Mouse (Mus musculus): ENCODE results near the gene D930048N14Rik. TPM values are rescaled to one million over a fixed set of nuclear protein-coding genes. Genes with fewer than 3 reads are reported as not detected.

The D930048N14Rik gene
- total RNA-seq (2012; rRNA removed), result 4.1 and 12.2 TPM in 2 replicates

DNA sequence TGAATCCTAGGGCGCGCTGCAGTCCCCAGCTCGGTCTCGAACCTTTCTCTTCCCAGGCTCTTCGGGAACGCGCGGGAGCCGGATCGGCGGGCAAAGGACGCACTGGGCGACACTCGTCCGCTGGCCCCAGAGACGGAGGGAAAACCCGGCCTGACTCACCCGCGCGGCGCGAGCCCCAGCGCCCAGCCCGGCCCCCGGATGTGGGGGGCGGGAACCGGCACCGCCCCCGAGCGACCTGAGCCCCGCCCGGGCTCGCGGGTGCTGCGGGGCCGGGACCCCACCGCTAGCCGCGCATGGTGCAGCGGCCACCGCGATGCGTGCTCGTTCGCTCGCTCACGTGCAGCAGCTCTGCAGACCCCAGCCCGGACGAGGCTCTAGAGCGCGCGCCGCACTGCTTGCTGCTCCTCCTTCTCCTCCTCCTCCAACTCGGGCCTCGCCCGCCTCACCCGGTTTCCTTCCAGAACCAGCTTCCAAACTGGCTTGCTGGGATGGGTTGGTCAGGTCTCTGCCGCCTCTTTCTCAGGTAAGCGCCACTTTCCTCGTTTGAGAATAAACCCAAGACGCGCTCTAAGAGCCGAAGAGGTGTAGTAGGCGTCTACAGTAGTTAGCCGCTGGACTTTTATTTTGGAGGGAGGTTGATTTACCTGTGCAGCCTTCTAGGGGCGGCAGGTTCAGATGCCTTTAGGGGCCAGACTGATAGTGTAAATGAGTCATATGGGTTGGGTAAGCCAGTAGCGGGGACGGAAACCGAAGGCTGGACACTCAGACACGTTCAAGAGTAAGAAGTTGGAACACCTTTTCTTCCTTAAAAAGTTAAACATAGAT is at the start of gene D930048N14Rik, which contains the start of gene N4bp3:
TSS of gene D930048N14Rik (plus strand) at position 264 of the 825 bp plus-strand sequence.
TSS of gene N4bp3 (minus strand) at position 152 of the 825 bp plus-strand sequence.
- H3K4me3 ChIP-seq (ENCODE audit: insufficient read depth in 1 of 2, low read depth in 1 of 2, low read length in 2 of 2, poor library complexity in 1 of 2, severe bottlenecking in 1 of 2), result peak within 1 kb of the TSS; percentile 77 to 83
- in situ Hi-C loops (cut with MboI; ENCODE audit: low sequenced_read_pairs in 2 of 2, unreplicated experiment in 2 of 2), result no loop called here
- no peak for DNase-seq (ENCODE audit: low read depth, low spot score)
- H3K9ac ChIP-seq (ENCODE audit: insufficient read depth, low read depth, low read length, poor library complexity, severe bottlenecking), result peak within 1 kb of the TSS; percentile 80
- H3K9me3 ChIP-seq (ENCODE audit: control insufficient read depth, insufficient read depth, low read depth, low read length), result no peaks in the 10 kb centered on the region
- TF ChIP-seq HCFC1 (IDR thresholded peaks at IDR 0.05; ENCODE audit: borderline replicate concordance, insufficient read depth, low read length) (no peak), ZC3H11A (IDR thresholded peaks at IDR 0.05; ENCODE audit: borderline replicate concordance, low read depth, low read length) (no peak), MAFK (IDR thresholded peaks at IDR 0.05; ENCODE audit: insufficient read depth, low read depth, low read length) (no peak), CHD2 (IDR thresholded peaks at IDR 0.05; ENCODE audit: low read depth, low read length) (no peak), ZNF384 (IDR thresholded peaks at IDR 0.05; ENCODE audit: low read depth, low read length) (no peak)
- peaks cover 9 to 25% of the 10 kb centered on the region in 2 experiments for H3K4me1 ChIP-seq (ENCODE audit: control insufficient read depth in 2 of 2, insufficient read depth in 2 of 2, low read length in 2 of 2, poor library complexity in 1 of 2)
- H3K27ac ChIP-seq (ENCODE audit: insufficient read depth, low read depth, low read length, poor library complexity, severe bottlenecking), result peak within 1 kb of the TSS; percentile 37; the same call in 1 of the 2 replicates
- peaks cover 21% of the 10 kb centered on the region for H3K36me3 ChIP-seq (ENCODE audit: control insufficient read depth, insufficient read depth, low read length, poor library complexity, severe bottlenecking)

DNA sequence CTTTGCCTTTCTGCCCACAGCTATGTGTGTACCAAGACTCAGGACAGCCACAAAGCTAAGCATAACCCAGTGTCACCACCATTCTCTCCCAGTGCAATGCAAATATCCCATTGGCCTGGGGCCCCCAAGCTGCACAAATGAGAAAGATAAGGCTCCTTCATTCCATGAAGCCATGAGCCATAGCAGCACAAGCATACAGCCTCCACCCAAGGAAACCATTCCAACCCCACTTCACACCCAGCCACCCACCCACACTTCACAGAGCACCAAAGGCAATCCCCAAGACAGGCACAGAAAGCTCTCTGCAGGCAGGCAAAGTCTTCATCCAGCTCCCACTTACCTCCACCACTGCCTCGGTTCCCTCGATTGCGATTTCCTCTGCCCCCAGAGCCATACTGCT is 48.5 kb upstream of the D930048N14Rik start:
- DNase-seq (ENCODE audit: low read depth, low spot score), result no peak
- Histone ChIP-seq H3K9me3 (ENCODE audit: control insufficient read depth, insufficient read depth, low read depth, low read length) (no peaks in the 10 kb centered on the region), H3K4me3 (ENCODE audit: insufficient read depth in 1 of 2, low read depth in 1 of 2, low read length in 2 of 2, poor library complexity in 1 of 2, severe bottlenecking in 1 of 2) (peak overlapping the region in 1 of 2 experiments; percentile 7; a peak in 1 of 4 replicates), H3K27ac (ENCODE audit: insufficient read depth, low read depth, low read length, poor library complexity, severe bottlenecking) (0 out of 2 replicates have a peak overlapping the region, but pooled peaks have one; percentile 32), H3K4me1 (ENCODE audit: control insufficient read depth in 2 of 2, insufficient read depth in 2 of 2, low read length in 2 of 2, poor library complexity in 1 of 2) (peaks cover 2 to 4% of the 10 kb centered on the region in 2 experiments; a peak in 1 of 4 replicates), H3K36me3 (ENCODE audit: control insufficient read depth, insufficient read depth, low read length, poor library complexity, severe bottlenecking) (peaks cover 83% of the 10 kb centered on the region), H3K9ac (ENCODE audit: insufficient read depth, low read depth, low read length, poor library complexity, severe bottlenecking) (no peak overlapping the region)
- in situ Hi-C loops (cut with MboI; ENCODE audit: low sequenced_read_pairs in 2 of 2, unreplicated experiment in 2 of 2), result no loop called here
- TF ChIP-seq HCFC1 (IDR thresholded peaks at IDR 0.05; ENCODE audit: borderline replicate concordance, insufficient read depth, low read length) (no peak), MAFK (IDR thresholded peaks at IDR 0.05; ENCODE audit: insufficient read depth, low read depth, low read length) (no peak), ZNF384 (IDR thresholded peaks at IDR 0.05; ENCODE audit: low read depth, low read length) (no peak), CHD2 (IDR thresholded peaks at IDR 0.05; ENCODE audit: low read depth, low read length) (no peak), ZC3H11A (IDR thresholded peaks at IDR 0.05; ENCODE audit: borderline replicate concordance, low read depth, low read length) (no peak)

DNA sequence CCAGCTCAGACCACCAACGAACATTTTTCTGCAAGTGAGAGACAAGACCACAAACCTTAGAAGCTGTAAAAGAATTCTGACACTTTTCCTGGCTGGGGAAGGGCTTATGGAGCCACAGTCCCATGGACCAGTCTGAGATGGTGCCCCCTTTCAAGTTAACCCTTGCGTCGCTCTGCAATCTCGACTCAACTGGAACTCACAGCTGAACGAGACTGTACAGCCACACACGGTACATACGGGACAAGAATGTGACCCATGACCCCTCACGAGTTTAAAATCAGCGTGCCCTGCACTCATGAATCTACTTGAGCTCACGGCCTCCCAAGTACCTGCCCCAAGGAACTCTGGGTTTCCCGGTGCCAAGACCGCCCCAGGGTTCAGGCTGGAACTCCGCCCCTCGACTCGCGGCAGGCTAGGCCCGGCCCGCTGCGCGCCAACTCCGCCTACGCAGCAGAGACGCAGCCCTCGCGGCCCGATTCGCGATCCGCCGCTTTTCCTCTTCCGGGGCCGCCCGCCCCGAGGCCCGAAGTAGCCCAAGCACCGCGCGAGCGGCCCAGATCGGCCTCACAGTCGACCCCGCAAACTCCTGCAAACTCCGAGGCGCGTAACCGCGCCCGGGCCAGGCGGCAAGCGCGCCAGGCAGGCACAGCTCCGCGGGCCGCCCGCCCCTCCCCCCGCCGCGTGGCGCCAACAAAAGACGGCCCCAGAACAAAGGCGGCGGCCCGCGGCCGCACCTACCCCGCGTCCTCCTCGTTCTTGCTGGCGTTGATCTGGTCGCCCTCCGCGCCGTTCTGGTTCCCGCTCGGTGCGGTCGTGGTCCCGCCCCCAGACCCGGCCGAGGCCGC is 44.9 kb upstream of the D930048N14Rik start:
- Histone ChIP-seq H3K9me3 (ENCODE audit: control insufficient read depth, insufficient read depth, low read depth, low read length) (no peaks in the 10 kb centered on the region), H3K27ac (ENCODE audit: insufficient read depth, low read depth, low read length, poor library complexity, severe bottlenecking) (peak overlapping the region; percentile 89), H3K36me3 (ENCODE audit: control insufficient read depth, insufficient read depth, low read length, poor library complexity, severe bottlenecking) (peaks cover 50% of the 10 kb centered on the region), H3K9ac (ENCODE audit: insufficient read depth, low read depth, low read length, poor library complexity, severe bottlenecking) (peak overlapping the region; percentile 98), H3K4me3 (ENCODE audit: insufficient read depth in 1 of 2, low read depth in 1 of 2, low read length in 2 of 2, poor library complexity in 1 of 2, severe bottlenecking in 1 of 2) (peak overlapping the region; percentile 70 to 94), H3K4me1 (ENCODE audit: control insufficient read depth in 2 of 2, insufficient read depth in 2 of 2, low read length in 2 of 2, poor library complexity in 1 of 2) (peaks cover 4 to 7% of the 10 kb centered on the region in 2 experiments; a peak in 2 of 4 replicates)
- TF ChIP-seq CHD2 (IDR thresholded peaks at IDR 0.05; ENCODE audit: low read depth, low read length) (no peak), ZNF384 (IDR thresholded peaks at IDR 0.05; ENCODE audit: low read depth, low read length) (no peak), HCFC1 (IDR thresholded peaks at IDR 0.05; ENCODE audit: borderline replicate concordance, insufficient read depth, low read length) (peak; percentile 54), ZC3H11A (IDR thresholded peaks at IDR 0.05; ENCODE audit: borderline replicate concordance, low read depth, low read length) (no peak), MAFK (IDR thresholded peaks at IDR 0.05; ENCODE audit: insufficient read depth, low read depth, low read length) (no peak)
- in situ Hi-C loops (cut with MboI; ENCODE audit: low sequenced_read_pairs in 2 of 2, unreplicated experiment in 2 of 2), result no loop called here
- DNase-seq (ENCODE audit: low read depth, low spot score), result peak; percentile 69

DNA sequence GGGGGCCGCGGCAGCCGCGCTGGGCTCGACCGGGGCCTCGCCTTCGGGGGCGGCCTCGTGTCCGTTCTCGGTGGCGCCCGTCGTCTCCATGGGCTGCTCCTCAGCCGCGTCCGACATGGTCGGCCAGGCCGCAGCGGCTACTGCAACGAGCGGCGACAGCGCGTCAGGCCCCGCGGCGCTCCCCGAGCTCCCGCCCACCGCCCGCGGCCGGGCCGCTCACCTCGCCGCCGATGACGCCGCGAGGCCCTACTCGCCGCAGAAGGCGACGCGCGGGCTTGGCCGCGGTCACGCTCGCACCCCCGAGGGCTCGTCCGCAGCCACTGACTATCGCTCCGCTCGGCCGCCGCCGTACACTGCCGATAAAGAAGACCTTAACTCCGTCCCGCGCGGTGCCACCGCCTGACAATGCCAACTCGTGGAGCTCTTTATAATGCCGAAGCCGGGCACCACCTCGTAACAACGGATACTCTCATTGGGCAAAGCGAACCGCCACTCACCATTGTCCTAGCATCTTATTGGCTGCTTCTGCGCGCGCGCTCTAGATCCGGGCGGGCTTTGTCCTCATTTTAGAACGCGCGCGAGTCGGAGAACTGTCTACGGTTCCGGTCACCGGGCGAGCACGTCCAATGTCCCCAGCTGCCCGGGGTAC is 44.2 kb upstream of the D930048N14Rik start, which contains the start of gene Hnrnpab:
TSS of gene Hnrnpab (minus strand) at position 401 of the 649 bp plus-strand sequence.
- Histone ChIP-seq H3K27ac (ENCODE audit: insufficient read depth, low read depth, low read length, poor library complexity, severe bottlenecking) (peak within 1 kb of the TSS; percentile 89), H3K36me3 (ENCODE audit: control insufficient read depth, insufficient read depth, low read length, poor library complexity, severe bottlenecking) (peaks cover 43% of the 10 kb centered on the region), H3K4me3 (ENCODE audit: insufficient read depth in 1 of 2, low read depth in 1 of 2, low read length in 2 of 2, poor library complexity in 1 of 2, severe bottlenecking in 1 of 2) (peak within 1 kb of the TSS; percentile 70 to 94), H3K9ac (ENCODE audit: insufficient read depth, low read depth, low read length, poor library complexity, severe bottlenecking) (peak within 1 kb of the TSS; percentile 98), H3K4me1 (ENCODE audit: control insufficient read depth in 2 of 2, insufficient read depth in 2 of 2, low read length in 2 of 2, poor library complexity in 1 of 2) (peaks cover 4 to 7% of the 10 kb centered on the region in 2 experiments; a peak in 2 of 4 replicates), H3K9me3 (ENCODE audit: control insufficient read depth, insufficient read depth, low read depth, low read length) (no peaks in the 10 kb centered on the region)
- TF ChIP-seq MAFK (IDR thresholded peaks at IDR 0.05; ENCODE audit: insufficient read depth, low read depth, low read length), result no peak
- TF ChIP-seq ZC3H11A (IDR thresholded peaks at IDR 0.05; ENCODE audit: borderline replicate concordance, low read depth, low read length), result no peak
- peak; percentile 81 for TF ChIP-seq HCFC1 (IDR thresholded peaks at IDR 0.05; ENCODE audit: borderline replicate concordance, insufficient read depth, low read length)
- TF ChIP-seq CHD2 (IDR thresholded peaks at IDR 0.05; ENCODE audit: low read depth, low read length), result peak; percentile 94
- in situ Hi-C loops (cut with MboI; ENCODE audit: low sequenced_read_pairs in 2 of 2, unreplicated experiment in 2 of 2), result no loop called here
- peak; percentile 94 for DNase-seq (ENCODE audit: low read depth, low spot score)
